Mouse (Mus musculus): Measurements from ENCODE around the gene Tcte2. TPM values are rescaled to one million over a fixed set of nuclear protein-coding genes. Genes with fewer than 3 reads are reported as not detected.

The Tcte2 gene
- polyA plus RNA-seq, 1 experiment from 2014 or later: 3.4 TPM

GRCm38 (mm10) chr17:13744219-13744618, 17.4 kb downstream of the Tcte2 start:
- Histone ChIP-seq H3K4me1 (peaks cover 45% of the 10 kb centered on the region), H3K27me3 (no peaks in the 10 kb centered on the region), H3K9ac (no peak overlapping the region), H3K36me3 (no peaks in the 10 kb centered on the region), H3K9me3 (no peaks in the 10 kb centered on the region), H3K4me3 (no peak overlapping the region), H3K27ac (peak overlapping the region; percentile 79), H3K4me2 (peak overlapping the region; percentile 6; the same call in 1 of the 2 replicates)
- 31% methylated on average over 6 of the region's 6 CpGs for WGBS
- ATAC-seq (ENCODE audit: insufficient number of reproducible peaks, low FRiP score, low TSS enrichment, low read depth): no peak

GRCm38 (mm10) chr17:13743709-13744079, 17.9 kb downstream of the Tcte2 start:
- Histone ChIP-seq H3K27ac (peak overlapping the region; percentile 79), H3K9ac (0 out of 2 replicates have a peak overlapping the region, but pooled peaks have one; percentile 20)

GRCm38 (mm10) chr17:13742941-13743708, 18.5 kb downstream of the Tcte2 start:
- Histone ChIP-seq H3K4me2 (0 out of 2 replicates have a peak overlapping the region, but pooled peaks have one; percentile 6), H3K27ac (peak overlapping the region; percentile 79), H3K4me3 (no peak overlapping the region), H3K9ac (0 out of 2 replicates have a peak overlapping the region, but pooled peaks have one; percentile 20), H3K4me1 (peaks cover 45% of the 10 kb centered on the region), H3K36me3 (no peaks in the 10 kb centered on the region), H3K9me3 (no peaks in the 10 kb centered on the region), H3K27me3 (no peaks in the 10 kb centered on the region)
- 41% methylated on average over 7 of the region's 7 CpGs for WGBS
- ATAC-seq (ENCODE audit: insufficient number of reproducible peaks, low FRiP score, low TSS enrichment, low read depth): no peak

More at GRCm38 (mm10) chr17:13743709-13744079, 17.9 kb downstream of the Tcte2 start:
- Histone ChIP-seq H3K27me3 (no peaks in the 10 kb centered on the region), H3K4me2 (peak overlapping the region; percentile 6; the same call in 1 of the 2 replicates), H3K4me1 (peaks cover 45% of the 10 kb centered on the region), H3K4me3 (no peak overlapping the region), H3K36me3 (no peaks in the 10 kb centered on the region), H3K9me3 (no peaks in the 10 kb centered on the region)
- 0 out of 2 replicates have a peak, but pooled peaks have one; percentile 56 for ATAC-seq (ENCODE audit: insufficient number of reproducible peaks, low FRiP score, low TSS enrichment, low read depth)
- WGBS: 23% methylated on average over 5 of the region's 5 CpGs

- no peak overlapping the region for H3K4me3 ChIP-seq
- no peak overlapping the region for H3K9ac ChIP-seq
- no peaks in the 10 kb centered on the region for H3K27me3 ChIP-seq
- no peak for ATAC-seq (ENCODE audit: insufficient number of reproducible peaks, low FRiP score, low TSS enrichment, low read depth)
- 51% methylated on average over 2 of the region's 2 CpGs for WGBS
- no peak overlapping the region for H3K4me2 ChIP-seq
- no peak overlapping the region for H3K27ac ChIP-seq
- H3K9me3 ChIP-seq: no peaks in the 10 kb centered on the region
- peaks cover 48% of the 10 kb centered on the region for H3K4me1 ChIP-seq
- no peaks in the 10 kb centered on the region for H3K36me3 ChIP-seq
Observed at GRCm38 (mm10) chr17:13742334-13742733, 19.3 kb downstream of the Tcte2 start.

- H3K27me3 ChIP-seq: no peaks in the 10 kb centered on the region
- no peak overlapping the region for H3K9ac ChIP-seq
- H3K4me3 ChIP-seq: no peak overlapping the region
- 80% methylated on average over 7 of the region's 7 CpGs for WGBS
- H3K27ac ChIP-seq: no peak overlapping the region
- ATAC-seq (ENCODE audit: insufficient number of reproducible peaks, low FRiP score, low TSS enrichment, low read depth): no peak
- no peaks in the 10 kb centered on the region for H3K36me3 ChIP-seq
- peaks cover 50% of the 10 kb centered on the region for H3K4me1 ChIP-seq
- no peaks in the 10 kb centered on the region for H3K9me3 ChIP-seq
- H3K4me2 ChIP-seq: no peak overlapping the region
Observed at GRCm38 (mm10) chr17:13741611-13742010, 20.0 kb downstream of the Tcte2 start.

- H3K4me2 ChIP-seq: no peak overlapping the region
- no peaks in the 10 kb centered on the region for H3K36me3 ChIP-seq
- H3K4me1 ChIP-seq: peaks cover 48% of the 10 kb centered on the region
- H3K9me3 ChIP-seq: no peaks in the 10 kb centered on the region
- WGBS: 16% methylated on average over 2 of the region's 2 CpGs
- H3K27ac ChIP-seq: no peak overlapping the region
- no peaks in the 10 kb centered on the region for H3K27me3 ChIP-seq
- H3K9ac ChIP-seq: no peak overlapping the region
- ATAC-seq (ENCODE audit: insufficient number of reproducible peaks, low FRiP score, low TSS enrichment, low read depth): no peak
- no peak overlapping the region for H3K4me3 ChIP-seq
Observed at GRCm38 (mm10) chr17:13740796-13741195, 20.8 kb downstream of the Tcte2 start.

GRCm38 (mm10) chr17:13739981-13740380, 21.6 kb downstream of the Tcte2 start:
- no peak for ATAC-seq (ENCODE audit: insufficient number of reproducible peaks, low FRiP score, low TSS enrichment, low read depth)
- Histone ChIP-seq H3K27ac (no peak overlapping the region), H3K9me3 (no peaks in the 10 kb centered on the region), H3K4me1 (peaks cover 41% of the 10 kb centered on the region), H3K36me3 (no peaks in the 10 kb centered on the region), H3K27me3 (no peaks in the 10 kb centered on the region), H3K4me3 (no peak overlapping the region), H3K9ac (no peak overlapping the region), H3K4me2 (no peak overlapping the region)
- WGBS: 76% methylated on average over 5 of the region's 5 CpGs

- H3K27ac ChIP-seq: no peak overlapping the region
- H3K4me3 ChIP-seq: no peak overlapping the region
- no peaks in the 10 kb centered on the region for H3K9me3 ChIP-seq
- H3K36me3 ChIP-seq: no peaks in the 10 kb centered on the region
- H3K4me2 ChIP-seq: no peak overlapping the region
- no peak overlapping the region for H3K9ac ChIP-seq
- peaks cover 31% of the 10 kb centered on the region for H3K4me1 ChIP-seq
- H3K27me3 ChIP-seq: no peaks in the 10 kb centered on the region
- no peak for ATAC-seq (ENCODE audit: insufficient number of reproducible peaks, low FRiP score, low TSS enrichment, low read depth)
- 96% methylated on average over 2 of the region's 2 CpGs for WGBS
Observed at GRCm38 (mm10) chr17:13738916-13739315, 22.7 kb downstream of the Tcte2 start.

- WGBS: 54% methylated on average over 7 of the region's 7 CpGs
- ATAC-seq (ENCODE audit: insufficient number of reproducible peaks, low FRiP score, low TSS enrichment, low read depth): no peak
- no peak overlapping the region for H3K4me3 ChIP-seq
- peaks cover 24% of the 10 kb centered on the region for H3K4me1 ChIP-seq
- H3K27me3 ChIP-seq: no peaks in the 10 kb centered on the region
- no peak overlapping the region for H3K4me2 ChIP-seq
- H3K9me3 ChIP-seq: no peaks in the 10 kb centered on the region
- H3K9ac ChIP-seq: no peak overlapping the region
- H3K27ac ChIP-seq: no peak overlapping the region
- no peaks in the 10 kb centered on the region for H3K36me3 ChIP-seq
Observed at GRCm38 (mm10) chr17:13738121-13738776, 23.4 kb downstream of the Tcte2 start.

- no peak overlapping the region for H3K4me3 ChIP-seq
- no peak overlapping the region for H3K27ac ChIP-seq
- no peak overlapping the region for H3K4me2 ChIP-seq
- no peaks in the 10 kb centered on the region for H3K36me3 ChIP-seq
- no peaks in the 10 kb centered on the region for H3K27me3 ChIP-seq
- 71% methylated on average over 6 of the region's 6 CpGs for WGBS
- no peak overlapping the region for H3K9ac ChIP-seq
- H3K9me3 ChIP-seq: no peaks in the 10 kb centered on the region
- H3K4me1 ChIP-seq: peaks cover 19% of the 10 kb centered on the region; the same call in 1 of the 2 replicates
- no peak for ATAC-seq (ENCODE audit: insufficient number of reproducible peaks, low FRiP score, low TSS enrichment, low read depth)
Observed at GRCm38 (mm10) chr17:13737336-13737735, 24.3 kb downstream of the Tcte2 start.

GRCm38 (mm10) chr17:13735803-13736282, 25.8 kb downstream of the Tcte2 start:
- H3K27me3 ChIP-seq: no peaks in the 10 kb centered on the region
- H3K27ac ChIP-seq: no peak overlapping the region
- H3K36me3 ChIP-seq: no peaks in the 10 kb centered on the region
- no peaks in the 10 kb centered on the region for H3K9me3 ChIP-seq
- peaks cover 9% of the 10 kb centered on the region; the same call in 1 of the 2 replicates for H3K4me1 ChIP-seq
- 76% methylated on average over 8 of the region's 8 CpGs for WGBS
- no peak for ATAC-seq (ENCODE audit: insufficient number of reproducible peaks, low FRiP score, low TSS enrichment, low read depth)
- no peak overlapping the region for H3K9ac ChIP-seq
- no peak overlapping the region for H3K4me2 ChIP-seq
- no peak overlapping the region for H3K4me3 ChIP-seq

GRCm38 (mm10) chr17:13735057-13735456, 26.6 kb downstream of the Tcte2 start:
- Histone ChIP-seq H3K4me1 (peaks cover 5% of the 10 kb centered on the region; the same call in 1 of the 2 replicates), H3K27ac (no peak overlapping the region), H3K9ac (no peak overlapping the region), H3K27me3 (no peaks in the 10 kb centered on the region), H3K36me3 (no peaks in the 10 kb centered on the region), H3K4me3 (no peak overlapping the region), H3K9me3 (no peaks in the 10 kb centered on the region), H3K4me2 (no peak overlapping the region)
- 85% methylated on average over 5 of the region's 5 CpGs for WGBS
- ATAC-seq (ENCODE audit: insufficient number of reproducible peaks, low FRiP score, low TSS enrichment, low read depth): no peak
